Mouse (Mus musculus) kidney, adult 2 months (tissue): ENCODE measurements at regions not wholly inside any gene's neighbourhood (a gene's known extent, or its start where the extent isn't known, plus 50 kb on each side); places are given as distances from the start of the nearest gene placed in this dataset.

Source experiments
- CTCF ChIP-seq: fragments of 200-500 bp; conservative IDR thresholded peaks from 2 replicates; pipeline ENCODE4 v1.5.1; 2011; ENCODE audit warnings: low read depth, mild to moderate bottlenecking, control low read depth, low read length, moderate library complexity, mixed read lengths; ENCODE audit not compliant: insufficient read depth, insufficient read length
- POLR2A ChIP-seq: fragments of 200-500 bp; IDR thresholded peaks from one replicate; pipeline ENCODE4 v1.6.1; 2011; ENCODE audit warnings: low read depth, low read length, control low read depth

DNA sequence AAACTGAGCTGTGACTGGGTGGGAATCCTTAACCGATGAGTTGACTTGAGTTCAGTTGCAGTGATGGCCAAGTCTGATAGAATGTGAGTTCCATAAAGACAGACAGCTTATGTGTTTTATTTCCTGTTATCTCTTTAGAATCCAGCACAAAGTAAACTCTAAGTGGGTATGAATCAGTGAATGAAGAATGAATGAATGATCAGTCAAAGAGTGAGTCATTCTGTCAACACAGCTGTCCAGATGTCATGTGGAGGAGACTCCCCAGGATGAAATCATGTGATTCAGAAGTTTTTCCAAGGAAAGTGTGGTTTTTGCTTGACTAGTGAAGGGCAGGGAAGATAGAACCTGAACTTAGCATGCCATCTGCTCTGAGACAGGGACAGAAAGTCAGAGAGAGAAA is 732.0 kb upstream of the A1bg start:
- no peak for TF ChIP-seq CTCF
- TF ChIP-seq POLR2A, result no peak
